Mouse (Mus musculus): ENCODE measurements around the gene Nudt3. TPM values are rescaled to one million over a fixed set of nuclear protein-coding genes. Genes with fewer than 3 reads are reported as not detected.
"Not testable (repeated sequence)": the region's sequence is repeated elsewhere in the genome, so short reads cannot be mapped to it uniquely, and the experiment has no call there.

The Nudt3 gene
- total RNA-seq, 4 experiments from 2014 or later: 194 to 226 (median 212) TPM

DNA sequence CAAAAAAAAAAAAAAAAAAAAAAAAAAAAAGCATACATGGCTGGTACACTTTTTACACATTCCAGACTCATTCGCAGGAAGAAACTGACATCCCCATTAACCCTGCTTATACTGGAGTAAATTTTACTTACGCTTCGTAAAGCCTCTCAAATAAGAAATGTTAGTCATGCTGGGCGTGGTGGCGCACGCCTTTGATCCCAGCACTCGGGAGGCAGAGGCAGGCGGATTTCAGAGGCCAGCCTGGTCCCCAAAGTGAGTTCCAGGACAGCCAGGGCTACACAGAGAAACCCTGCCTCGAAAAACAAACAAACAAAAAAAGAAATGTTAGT, 12.2 kb upstream of the Nudt3 start:
- not testable (repeated sequence) for DNase-seq

- peak; percentile 81 for DNase-seq
Observed at GRCm38 (mm10) chr17:27634871-27635574, 11.7 kb upstream of the Nudt3 start, which contains the start of gene RPS10-NUDT3. Gene RPS10-NUDT3, minus strand, starts transcription at chr17:27635222.

- peak; percentile 63 for DNase-seq
Observed at GRCm38 (mm10) chr17:27629249-27630020, 6.1 kb upstream of the Nudt3 start.

GRCm38 (mm10) chr17:27628376-27628775, 5.1 kb upstream of the Nudt3 start:
- no peak for DNase-seq

- DNase-seq: no peak
Observed at GRCm38 (mm10) chr17:27627451-27627850, 4.2 kb upstream of the Nudt3 start.

GRCm38 (mm10) chr17:27626681-27627080, 3.4 kb upstream of the Nudt3 start:
- no peak for DNase-seq

DNA sequence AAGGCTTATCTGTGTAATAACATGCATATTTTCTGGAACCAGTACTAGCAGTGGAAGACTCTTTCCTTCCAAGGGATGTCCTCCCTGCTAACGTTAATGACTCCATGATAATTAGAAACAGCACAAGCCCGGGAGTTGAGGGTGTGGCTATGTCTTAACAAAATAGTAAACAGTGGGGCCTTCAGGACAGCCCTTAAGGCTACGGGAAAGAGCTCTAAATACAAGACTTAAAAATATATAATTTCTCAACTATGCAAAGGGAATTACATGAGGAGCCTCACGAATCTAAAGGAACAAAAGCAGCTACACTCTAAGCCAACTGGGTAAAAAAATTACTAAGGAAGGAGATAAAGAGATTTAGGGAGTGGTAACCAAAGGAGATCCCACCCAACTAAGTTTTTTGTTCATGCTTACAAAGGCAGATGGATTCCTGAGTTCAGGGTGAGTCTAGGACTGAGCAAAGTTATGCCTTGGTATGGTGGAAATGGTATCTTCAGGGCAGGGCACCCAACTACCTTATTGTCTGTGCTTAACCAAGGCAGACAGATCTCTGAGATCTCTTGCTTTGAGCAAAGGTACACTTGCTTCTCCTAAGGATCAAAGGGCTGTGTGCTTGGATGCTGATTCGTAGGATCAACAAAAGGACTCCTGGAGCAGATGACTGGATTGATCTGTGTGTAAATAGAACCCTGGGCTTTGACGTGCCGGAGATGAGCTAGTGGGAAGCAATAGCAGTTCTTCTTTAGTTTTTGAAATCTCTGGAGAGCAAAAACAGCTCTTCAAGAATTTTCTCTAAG, 2.4 kb upstream of the Nudt3 start:
- DNase-seq: no peak

DNA sequence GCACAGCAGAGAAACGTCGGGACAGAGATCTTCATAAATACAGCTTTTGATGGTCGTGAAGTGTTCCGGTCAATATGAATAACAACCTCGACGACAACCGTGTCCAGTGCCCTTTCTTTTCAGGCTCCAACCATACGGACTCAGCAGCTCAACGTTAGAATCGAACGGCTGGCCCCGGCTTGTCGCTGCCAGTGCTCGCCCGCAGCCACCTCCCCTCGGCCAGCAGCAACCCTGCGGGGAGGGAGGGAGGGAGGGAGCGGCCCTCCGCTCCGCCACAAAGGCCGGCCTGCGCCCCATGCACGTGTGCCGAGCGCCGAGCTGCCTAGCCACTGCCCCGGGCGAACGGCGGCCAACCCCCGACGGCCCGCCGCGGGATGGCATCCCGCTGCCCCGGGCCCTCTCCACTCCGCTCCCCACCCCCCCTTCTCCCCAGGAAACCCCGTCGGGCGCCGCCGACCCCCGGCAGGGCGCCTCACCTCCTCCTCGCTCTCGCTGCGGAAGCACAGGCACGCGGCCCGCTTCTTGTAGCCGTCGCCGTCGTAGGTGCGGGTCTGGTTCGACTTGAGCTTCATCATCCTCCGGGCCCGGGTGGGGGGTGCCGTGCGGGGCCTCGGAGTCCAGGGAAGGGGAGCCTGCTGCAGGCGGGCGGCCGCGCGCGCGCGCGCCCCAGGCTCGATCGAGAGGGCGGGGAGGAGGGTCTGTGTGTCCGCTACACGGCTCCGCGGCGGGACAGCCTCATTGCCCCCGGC, 510 bp downstream of the Nudt3 start:
- peak; percentile 52 for DNase-seq

GRCm38 (mm10) chr17:27621705-27622531, 1.4 kb downstream of the Nudt3 start:
- DNase-seq: no peak

- DNase-seq: no peak
Observed at GRCm38 (mm10) chr17:27621161-27621560, 2.1 kb downstream of the Nudt3 start.

GRCm38 (mm10) chr17:27615388-27615787, 7.9 kb downstream of the Nudt3 start:
- no peak for DNase-seq

DNA sequence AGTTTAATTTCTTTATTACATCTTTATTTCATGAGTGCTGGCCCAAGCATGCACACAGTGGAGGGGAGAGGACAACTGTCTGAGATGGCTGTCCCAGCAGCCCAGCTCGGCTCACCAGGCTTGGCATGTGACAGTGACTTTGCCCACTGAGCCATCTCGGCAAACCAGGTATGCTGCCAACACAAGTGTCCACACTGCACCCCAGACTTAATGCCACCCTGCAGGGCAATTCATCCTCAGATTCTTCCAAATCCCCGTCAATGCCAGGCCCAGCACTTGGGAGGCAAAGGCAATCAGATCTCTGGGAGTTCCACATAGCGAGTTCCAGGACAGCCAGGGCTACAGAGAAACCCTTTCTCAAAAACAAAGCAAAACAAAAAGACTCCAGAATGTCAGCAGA, 10.3 kb downstream of the Nudt3 start:
- no peak for DNase-seq

GRCm38 (mm10) chr17:27611994-27612393, 11.3 kb downstream of the Nudt3 start:
- no peak for DNase-seq

GRCm38 (mm10) chr17:27611519-27611884, 11.8 kb downstream of the Nudt3 start:
- no peak for DNase-seq

DNA sequence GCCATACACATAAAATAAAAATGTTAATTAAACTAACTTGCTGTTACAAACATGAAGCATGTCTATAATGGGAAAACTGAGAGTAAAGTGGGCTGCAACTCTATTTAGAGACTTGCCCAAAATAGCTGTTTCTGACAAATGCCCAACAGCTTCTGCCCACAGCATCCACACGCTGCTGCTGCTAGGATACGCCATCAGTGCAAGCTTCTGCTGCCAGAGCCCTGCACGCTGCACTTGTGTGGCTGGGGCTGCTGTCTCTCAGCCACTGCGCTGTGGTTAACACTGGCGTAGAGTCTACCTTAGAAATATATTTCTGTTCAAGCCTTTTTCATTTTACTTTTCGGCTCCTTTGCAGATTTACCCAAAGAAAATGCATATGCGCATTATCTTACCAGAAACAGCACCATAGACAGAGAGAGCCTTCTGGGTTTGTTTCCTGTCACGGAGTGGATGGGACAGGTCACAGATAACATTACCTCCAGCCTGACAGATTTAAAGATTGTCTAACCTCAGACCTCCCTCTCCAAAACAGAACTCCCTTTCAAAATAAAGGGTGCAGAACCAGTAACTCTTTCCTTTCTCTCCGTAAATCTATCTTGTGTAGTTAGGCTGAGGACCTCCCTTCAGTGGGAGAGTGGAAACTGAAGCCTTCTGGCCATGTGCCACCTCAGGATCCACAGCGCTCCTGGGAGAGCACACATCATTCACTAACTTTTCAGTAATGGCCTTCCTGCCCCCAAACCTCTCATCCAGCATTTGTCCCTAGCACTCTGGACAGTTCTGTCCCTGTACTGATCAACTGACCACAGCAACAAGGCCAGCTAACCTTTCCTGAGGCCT, 12.4 kb downstream of the Nudt3 start:
- DNase-seq: no peak

DNA sequence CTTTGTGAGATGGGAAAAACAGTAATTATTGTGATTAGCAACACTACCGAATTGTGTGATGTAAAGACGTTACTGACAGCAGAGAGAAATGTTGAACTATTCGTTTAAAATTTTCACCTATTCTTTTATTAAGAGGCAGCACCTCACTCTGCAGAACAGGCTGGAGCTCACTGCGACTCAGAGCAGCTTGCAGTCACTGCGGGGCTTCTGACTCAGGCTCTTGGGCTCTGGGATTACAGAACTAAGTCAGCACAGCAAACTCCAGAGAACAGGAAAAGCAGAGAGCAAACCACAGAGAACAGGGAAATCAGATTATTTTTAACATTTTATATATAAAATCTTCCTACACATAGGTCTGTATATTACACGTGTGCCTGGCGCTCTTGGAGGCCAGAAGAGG, 13.7 kb downstream of the Nudt3 start:
- DNase-seq: no peak

GRCm38 (mm10) chr17:27603522-27604234, 19.6 kb downstream of the Nudt3 start:
- DNase-seq: no peak

DNA sequence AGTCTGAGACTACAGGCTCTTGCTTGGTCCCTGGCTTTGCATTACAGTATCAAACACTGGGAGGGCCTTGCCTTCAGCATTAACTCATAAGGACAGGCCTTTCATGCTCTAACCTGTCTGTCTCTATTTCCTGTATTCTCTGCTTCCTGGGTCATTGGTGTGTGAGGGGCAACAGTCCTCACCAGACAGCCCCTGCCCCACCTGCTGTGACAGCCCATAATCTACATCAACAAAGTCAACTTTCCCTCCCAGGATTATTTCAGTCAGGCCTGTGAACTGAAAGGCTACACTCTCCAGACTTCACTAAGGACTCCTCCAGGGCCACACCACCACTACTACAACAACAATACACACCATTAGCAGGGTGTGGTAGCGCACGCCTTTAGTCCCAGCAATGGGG, 20.3 kb downstream of the Nudt3 start:
- no peak for DNase-seq

- DNase-seq: no peak
Observed at GRCm38 (mm10) chr17:27600869-27601268, 22.4 kb downstream of the Nudt3 start.

GRCm38 (mm10) chr17:27600286-27600685, 23.0 kb downstream of the Nudt3 start:
- no peak for DNase-seq
